Mouse (Mus musculus) brain, embryonic 14.5 days (tissue): ENCODE results near the gene Vwa3b.

Experiments
- CTCF ChIP-seq: fragments of 200-500 bp; IDR thresholded peaks from 2 replicates; pipeline ENCODE4 v1.5.1; 2012; ENCODE audit warnings: inconsistent platforms, mild to moderate bottlenecking, moderate library complexity, borderline replicate concordance; ENCODE audit not compliant: insufficient read depth, insufficient read length; ENCODE audit errors: extremely low read depth
- POLR2A ChIP-seq: fragments of 200-500 bp; IDR thresholded peaks from 2 replicates; pipeline ENCODE4 v1.6.1; 2012; ENCODE audit warnings: mild to moderate bottlenecking, inconsistent platforms, borderline replicate concordance; ENCODE audit not compliant: poor library complexity, insufficient read depth, insufficient read length, severe bottlenecking; ENCODE audit errors: extremely low read depth

DNA sequence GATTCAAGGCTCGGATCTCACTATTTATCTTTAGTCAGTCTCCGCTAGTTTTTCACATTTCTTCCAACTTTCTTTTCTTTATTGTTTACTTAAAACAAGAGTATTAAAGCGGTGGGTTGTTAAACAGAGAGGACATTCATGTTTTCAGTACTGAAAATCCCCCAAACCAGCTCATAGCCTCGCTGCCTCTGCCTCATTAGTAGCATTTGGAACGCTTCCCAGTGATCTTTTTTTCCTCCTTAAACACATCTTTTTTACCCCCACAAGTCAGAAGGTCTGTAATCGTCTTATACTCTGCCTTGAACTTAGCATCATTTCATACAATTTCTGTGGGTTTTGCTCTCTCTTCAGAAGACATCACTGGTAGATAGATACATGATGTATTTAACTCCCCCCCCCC is 139.7 kb downstream of the Vwa3b start:
- TF ChIP-seq CTCF (no peak), POLR2A (no peak)
